Comparison of ENCODE assay signal across 8 mouse cellular contexts in the genomic region with DNA sequence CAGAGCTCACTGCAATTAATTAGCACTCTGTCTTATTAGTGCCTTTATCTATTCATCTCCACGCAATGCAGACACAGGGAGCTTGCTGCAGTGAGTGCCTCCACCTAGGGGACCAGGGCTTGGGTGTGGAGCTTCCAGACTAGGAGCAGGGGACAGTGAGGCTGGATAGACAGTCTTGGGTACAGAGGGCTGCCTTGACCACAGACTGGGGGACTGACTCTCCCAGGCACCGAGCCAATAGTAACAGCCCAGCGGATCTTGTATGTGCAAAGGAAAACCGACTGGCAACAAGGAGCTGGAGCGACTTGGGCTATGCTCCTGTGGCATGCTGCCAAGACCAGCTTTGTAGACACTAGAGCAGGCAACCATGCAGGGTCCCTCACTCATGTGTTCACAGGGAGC.
DNase-seq lines count a peak whose midpoint lies in the region; ATAC-seq lines count a peak whose summit lies in the region.

No protein-coding gene starts in this region.

- peak overlapping the region; percentile 4; the same call in 1 of the 2 replicates for H3K4me2 ChIP-seq in forebrain, embryonic 14.5 days (ENCODE audit: low read length)
- H3K4me2 ChIP-seq in neural tube, embryonic 15.5 days: no peak overlapping the region

- peak; percentile 54 for DNase-seq in kidney, postnatal 10 days
- DNase-seq in kidney, adult 9 months: no peak
- DNase-seq in right cerebral cortex, postnatal 10 days (ENCODE audit: low spot score in 2 of 2): peak; percentile 71 to 72
- DNase-seq in right cerebral cortex, adult 2 months (ENCODE audit: low spot score in 2 of 2): no peak
- peak; percentile 89 for DNase-seq in forebrain, embryonic 14.5 days (ENCODE audit: low spot score)
- no peak for DNase-seq in urinary bladder, postnatal 25 days (ENCODE audit: low spot score)
- DNase-seq in adrenal gland, adult 18-20 months (ENCODE audit: low spot score in 2 of 2): no peak

- H3K9ac ChIP-seq in forebrain, embryonic 14.5 days (ENCODE audit: low read length): no peak overlapping the region
- H3K9ac ChIP-seq in neural tube, embryonic 15.5 days (replicated peaks): no peak overlapping the region

- H3K9me3 ChIP-seq in forebrain, embryonic 14.5 days (replicated peaks; ENCODE audit: control insufficient read depth, low read length): no peaks in the 10 kb centered on the region
- H3K9me3 ChIP-seq in neural tube, embryonic 15.5 days (replicated peaks): no peaks in the 10 kb centered on the region

- whole genome bisulfite sequencing in forebrain, embryonic 14.5 days: 9% methylated on average over 5 of the region's 5 CpGs
- 44% methylated on average over 5 of the region's 5 CpGs for WGBS in neural tube, embryonic 15.5 days

- H3K27ac ChIP-seq in forebrain, embryonic 14.5 days (ENCODE audit: low read depth, low read length): peak overlapping the region; percentile 10; the same call in 1 of the 2 replicates
- H3K27ac ChIP-seq in neural tube, embryonic 15.5 days (replicated peaks): peak overlapping the region; percentile 51; the same call in 1 of the 2 replicates

- H3K4me3 ChIP-seq in forebrain, embryonic 14.5 days (ENCODE audit: low read depth, low read length): no peak overlapping the region
- H3K4me3 ChIP-seq in neural tube, embryonic 15.5 days (replicated peaks): no peak overlapping the region

- peak; percentile 90 for ATAC-seq in forebrain, embryonic 14.5 days
- ATAC-seq in neural tube, embryonic 15.5 days (ENCODE audit: low FRiP score): peak; percentile 57

- H3K27me3 ChIP-seq in forebrain, embryonic 14.5 days (replicated peaks; ENCODE audit: control insufficient read depth, insufficient read depth, low read length): no peaks in the 10 kb centered on the region
- peaks cover 10% of the 10 kb centered on the region for H3K27me3 ChIP-seq in neural tube, embryonic 15.5 days (replicated peaks)

- H3K4me1 ChIP-seq in forebrain, embryonic 14.5 days (ENCODE audit: control insufficient read depth, insufficient read depth, low read length): peaks cover 13% of the 10 kb centered on the region
- peaks cover 14% of the 10 kb centered on the region for H3K4me1 ChIP-seq in neural tube, embryonic 15.5 days

- H3K36me3 ChIP-seq in forebrain, embryonic 14.5 days (ENCODE audit: control insufficient read depth, insufficient read depth, low read length): no peaks in the 10 kb centered on the region
- no peaks in the 10 kb centered on the region for H3K36me3 ChIP-seq in neural tube, embryonic 15.5 days

Comparison
In these comparisons a context has a peak if more than half of its experiments do, and no peak if none do; other contexts are left out.
1. DNase-seq: peak in kidney, postnatal 10 days (single experiment), right cerebral cortex, postnatal 10 days (2 of 2) and forebrain, embryonic 14.5 days (single experiment); none in kidney, adult 9 months (single experiment), right cerebral cortex, adult 2 months (0 of 2), urinary bladder, postnatal 25 days (single experiment) and adrenal gland, adult 18-20 months (0 of 2).